Mouse (Mus musculus): Measurements from ENCODE around the gene Rbfox3.

DNA sequence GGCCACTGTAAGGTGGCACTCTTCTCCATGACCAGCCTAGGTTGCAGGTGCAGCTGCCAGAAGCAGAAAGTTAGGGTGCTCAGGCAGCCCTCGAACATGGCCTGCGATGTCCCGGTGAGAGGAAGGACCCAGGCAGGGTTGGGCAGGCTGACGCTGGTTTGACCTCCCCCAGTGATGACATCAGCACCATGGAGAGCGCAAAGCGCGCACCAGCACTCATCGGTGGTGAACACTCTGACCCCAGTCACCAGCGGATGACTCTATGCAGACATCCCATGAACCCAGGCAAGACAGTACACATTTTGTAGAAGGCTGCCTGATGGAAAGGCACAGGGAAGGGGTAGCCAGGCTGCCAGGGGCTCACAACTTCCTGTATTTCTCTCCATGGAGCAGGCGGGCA, 308.3 kb downstream of the Rbfox3 start:
- TF ChIP-seq CTCF (IDR thresholded peaks at IDR 0.05; ENCODE audit: low read depth, low read length) (no peak), POLR2A (IDR thresholded peaks at IDR 0.05; ENCODE audit: borderline replicate concordance, low read depth, low read length) (no peak)

Data from bone marrow macrophage, adult 2 months (primary cell).